Mouse (Mus musculus) left cerebral cortex, adult 18-20 months (tissue): ENCODE measurements around the gene Sprtn. TPM values are rescaled to one million over a fixed set of nuclear protein-coding genes. Genes with fewer than 3 reads are reported as not detected.

ENCODE experiments used
- DNase-seq, 2 experiments: peaks; one replicate each; pipeline ENCODE4 v3.0.0; 2021 to 2022; ENCODE audit warnings: low spot score in 2 of 2, mixed read lengths in 1 of 2
- total RNA-seq, 2 experiments: library from RNA; stranded (reverse); gene quantifications; 2 replicates each; pipeline ENCODE4 v1.2.3; 2021

Gene Sprtn
- total RNA-seq, 2 experiments from 2014 or later: 13.0 to 13.5 TPM

- DNase-seq: no peak
These were observed 39.6 kb downstream of the Sprtn start for GRCm38 (mm10) chr8:124937293-124937692.

GRCm38 (mm10) chr8:124943801-124944200 is 46.1 kb downstream of the Sprtn start:
- DNase-seq: no peak

GRCm38 (mm10) chr8:124944406-124944805 is 46.7 kb downstream of the Sprtn start:
- DNase-seq: no peak

DNA sequence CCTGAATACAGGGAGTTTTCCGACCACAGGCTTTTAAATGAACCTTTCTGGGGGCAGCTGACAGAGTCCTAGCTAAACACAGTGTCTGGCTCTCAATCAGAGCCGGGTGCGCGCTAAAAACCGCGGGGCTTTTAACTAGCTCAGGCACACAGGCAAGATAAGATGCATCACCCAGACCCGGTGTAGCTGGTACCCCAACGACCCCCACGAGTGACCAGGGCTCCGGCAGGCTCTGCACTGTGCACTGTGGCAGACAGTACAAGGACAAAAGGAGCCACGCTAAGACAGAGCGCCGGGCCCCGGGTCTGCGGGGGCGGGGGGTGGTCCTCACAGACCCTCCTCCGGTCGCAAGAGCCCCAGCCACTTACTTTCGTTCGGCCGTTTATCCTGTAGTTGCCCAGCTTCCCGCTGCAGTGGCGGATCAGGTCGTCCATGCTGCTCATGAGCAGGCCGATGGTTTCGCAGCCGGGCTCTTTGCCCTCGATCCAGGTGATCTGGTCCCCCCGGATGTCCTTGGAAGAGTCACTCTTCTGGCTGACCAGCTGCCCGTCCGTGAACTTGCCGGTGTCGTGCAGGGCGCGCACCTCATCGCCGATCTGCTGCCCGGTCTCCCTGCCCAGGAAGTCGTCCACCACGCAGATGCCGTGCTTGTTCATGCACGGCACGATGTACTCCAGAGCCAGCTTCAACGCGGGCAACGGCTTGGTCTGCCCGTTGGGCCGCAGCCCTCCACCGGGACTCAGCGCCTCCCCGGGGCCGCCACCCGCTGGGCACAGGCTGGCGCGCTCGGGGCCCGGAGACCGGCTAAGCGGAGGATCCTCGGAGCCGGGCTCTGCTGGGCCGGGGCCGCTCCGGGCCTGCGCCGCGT is 50.4 kb downstream of the Sprtn start:
- peak; percentile 30 to 50 for DNase-seq

GRCm38 (mm10) chr8:124948733-124949111 is 51.0 kb downstream of the Sprtn start:
- DNase-seq: no peak

DNA sequence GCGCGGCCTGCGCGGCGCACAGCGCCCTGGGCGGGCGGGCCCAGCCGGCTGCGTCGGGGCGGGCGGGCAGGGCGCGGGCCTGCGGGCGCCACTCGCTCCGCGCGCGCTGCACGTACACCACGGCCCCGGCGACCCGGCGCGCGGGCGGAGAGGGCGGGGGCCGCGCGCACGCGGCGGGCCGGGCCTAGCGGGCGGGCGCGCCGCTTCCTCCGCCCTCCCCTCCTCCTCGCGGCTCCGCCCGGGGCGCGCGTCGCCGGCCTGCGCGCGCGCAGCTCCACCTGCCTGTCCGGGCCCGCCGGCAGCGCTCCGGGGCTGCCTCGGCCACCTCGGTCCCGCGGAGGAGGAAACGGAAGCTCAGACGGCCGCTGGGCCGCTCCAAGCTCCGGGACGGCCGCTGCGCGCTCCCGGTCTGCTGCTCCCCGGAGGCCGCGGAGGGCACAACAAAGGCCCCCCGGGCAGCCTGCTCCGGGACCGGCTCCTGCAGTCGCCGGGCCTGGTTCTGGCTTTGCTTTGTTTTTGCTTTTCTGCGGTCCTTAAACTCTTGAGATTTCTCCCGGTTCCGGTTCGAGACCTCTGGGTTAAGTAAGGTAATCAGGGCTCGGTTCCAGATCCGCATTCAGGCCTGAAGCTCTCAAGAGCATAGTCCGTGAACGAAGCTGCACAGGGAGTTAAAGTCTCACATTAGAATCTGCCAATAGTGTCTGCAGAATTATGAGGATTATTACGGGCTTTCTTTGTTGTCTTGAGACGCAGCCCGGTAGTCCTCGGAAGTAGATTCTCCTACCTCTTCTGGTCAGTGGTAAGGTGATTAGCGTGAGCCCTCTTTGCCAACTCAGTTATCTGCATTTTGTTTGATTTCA is 51.8 kb downstream of the Sprtn start, which contains the start of gene Egln1:
Gene Egln1, minus strand, starts transcription at position 116 of the 860 bp plus-strand sequence.
- DNase-seq: peak; percentile 64 to 83

- DNase-seq: no peak
These were observed 52.4 kb downstream of the Sprtn start for GRCm38 (mm10) chr8:124950069-124950456.

DNA sequence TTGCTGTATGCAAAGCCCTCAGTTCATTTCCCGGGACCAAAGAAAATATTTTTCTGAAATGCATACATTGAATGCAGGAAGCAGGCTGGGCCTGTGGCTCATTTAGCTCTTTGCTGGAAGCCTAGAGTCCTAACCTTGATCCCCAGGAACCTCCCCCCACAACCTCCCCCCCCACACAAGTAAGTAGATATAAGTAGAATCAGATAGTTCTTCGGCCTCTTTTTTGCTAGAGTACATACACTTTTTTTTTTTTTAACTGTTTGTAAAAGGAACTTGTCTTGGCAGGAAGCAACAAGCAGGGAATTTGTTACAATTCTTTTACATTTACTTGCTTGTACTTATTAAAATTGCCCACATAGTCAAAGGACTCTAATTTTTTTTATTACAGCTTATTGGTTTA is 53.2 kb downstream of the Sprtn start:
- no peak for DNase-seq

DNA sequence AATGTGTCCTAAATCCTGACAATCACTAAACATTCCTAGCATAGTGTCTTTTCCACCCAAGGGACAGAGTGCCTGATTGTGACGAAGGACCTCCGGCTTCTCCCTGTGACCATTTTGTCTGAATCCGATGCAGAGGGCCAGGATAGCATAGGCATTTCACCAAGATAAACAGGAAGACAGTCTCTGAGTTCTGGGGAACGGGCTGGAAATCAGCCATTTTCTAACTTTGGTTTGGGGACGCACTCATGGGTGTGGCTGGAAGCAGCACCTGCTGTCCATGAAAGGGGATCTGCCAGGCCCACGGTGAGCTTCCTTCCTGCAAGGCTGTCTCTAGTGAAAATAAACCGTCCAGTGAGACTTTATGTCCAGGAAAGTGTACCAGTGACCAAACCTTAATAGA is 55.5 kb downstream of the Sprtn start:
- no peak for DNase-seq

DNA sequence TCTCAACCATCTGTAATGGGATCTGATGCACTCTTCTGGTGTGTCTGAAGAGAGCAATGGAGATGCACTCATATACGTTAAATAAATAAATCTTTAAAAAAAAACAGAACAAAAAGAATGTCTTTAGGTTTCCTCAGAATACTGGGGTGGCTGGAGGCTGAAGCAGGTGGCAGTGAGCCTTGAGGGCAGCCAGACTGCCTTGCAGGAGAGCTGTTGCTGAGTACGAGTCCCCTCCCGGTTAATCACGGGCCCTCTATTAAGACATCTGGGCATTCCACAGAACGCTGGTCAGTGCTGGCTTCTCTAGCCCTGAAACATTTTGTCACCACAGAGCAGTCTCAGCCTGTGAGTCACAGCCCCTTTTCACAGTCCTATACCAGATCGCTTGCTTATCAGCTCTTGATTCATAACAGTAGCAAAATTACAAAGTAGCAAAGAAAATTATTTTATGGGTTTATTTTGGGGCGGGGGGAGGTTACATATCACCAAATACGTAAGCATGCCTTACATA is 56.9 kb downstream of the Sprtn start:
- no peak for DNase-seq

Other genes with a start within 250 kb of the Sprtn start
- gene 2310022B05Rik, start 234.5 kb upstream of the Sprtn start, total RNA-seq: 10 to 100 TPM; 56.4 to 66.5 TPM
- gene Ttc13, start 175.9 kb upstream of the Sprtn start, total RNA-seq: 10 to 100 TPM; 36.7 to 38.6 TPM
- 10 to 100 TPM; 10.3 to 12.8 TPM for gene Arv1, start 175.7 kb upstream of the Sprtn start, total RNA-seq
- gene Fam89a, start 146.1 kb upstream of the Sprtn start, total RNA-seq: under 1 TPM; 0.49 to 0.53 TPM
- gene Trim67, start 104.8 kb upstream of the Sprtn start, total RNA-seq: 1 to 10 TPM; 1.5 to 2.2 TPM
- 10 to 100 TPM; 57.4 to 63.2 TPM for gene Gnpat, start 34.9 kb upstream of the Sprtn start, total RNA-seq
- gene 2810004N23Rik, start 34.8 kb upstream of the Sprtn start, total RNA-seq: 10 to 100 TPM; 19.5 to 23.3 TPM
- gene Exoc8, start 181 bp upstream of the Sprtn start, total RNA-seq: 10 to 100 TPM; 33.4 to 34.2 TPM
- 10 to 100 TPM; 61.4 to 69.5 TPM for gene Egln1, start 51.4 kb downstream of the Sprtn start, total RNA-seq
- gene Tsnax, start 115.1 kb downstream of the Sprtn start, total RNA-seq: 100 to 1,000 TPM; 181 to 182 TPM
- 1 to 10 TPM; 1.6 to 1.9 TPM for gene Disc1, start 156.3 kb downstream of the Sprtn start, total RNA-seq